Mouse (Mus musculus) liver, embryonic 12.5 days (tissue): ENCODE results near the gene Limd1. TPM values are rescaled to one million over a fixed set of nuclear protein-coding genes. Genes with fewer than 3 reads are reported as not detected.

Experiments used
- ATAC-seq: fragments of 200-750 bp; cut with Nextera tagmentation; 2 replicates; pipeline ENCODE4 v1.8.0; 2017; ENCODE audit warnings: moderate number of reproducible peaks, mild to moderate bottlenecking, moderate library complexity
- H3K27ac ChIP-seq: fragments of 300-500 bp; sonication (generic); 2 replicates; pipeline ENCODE4 v1.5.1; 2016; ENCODE audit warnings: mild to moderate bottlenecking
- H3K27me3 ChIP-seq: fragments of 300-500 bp; sonication (generic); replicated peaks from 2 replicates; pipeline ENCODE4 v1.6.1; 2016; ENCODE audit warnings: mild to moderate bottlenecking, moderate library complexity
- H3K36me3 ChIP-seq: fragments of 300-500 bp; sonication (generic); 2 replicates; pipeline ENCODE4 v1.6.1; 2016; ENCODE audit warnings: mild to moderate bottlenecking, moderate library complexity
- H3K4me1 ChIP-seq: fragments of 300-500 bp; sonication (generic); 2 replicates; pipeline ENCODE4 v1.6.1; 2016
- H3K4me2 ChIP-seq: fragments of 300-500 bp; sonication (generic); 2 replicates; pipeline ENCODE4 v1.6.1; 2016; ENCODE audit warnings: mild to moderate bottlenecking, moderate library complexity
- H3K4me3 ChIP-seq: fragments of 300-500 bp; sonication (generic); 2 replicates; pipeline ENCODE4 v1.5.1; 2016; ENCODE audit warnings: mild to moderate bottlenecking, moderate library complexity
- H3K9ac ChIP-seq: fragments of 300-500 bp; sonication (generic); 2 replicates; pipeline ENCODE4 v1.6.1; 2016; ENCODE audit warnings: mild to moderate bottlenecking, moderate library complexity
- H3K9me3 ChIP-seq: fragments of 300-500 bp; sonication (generic); replicated peaks from 2 replicates; pipeline ENCODE4 v1.6.1; 2016; ENCODE audit warnings: mild to moderate bottlenecking, moderate library complexity
- WGBS: fragments of 180-500 bp; shearing (Covaris S2); methylation state at CpG from one replicate; pipeline ENCODE4 v1.1.7; 2016; ENCODE audit not compliant: insufficient replicate concordance; 5-methylcytosine and 5-hydroxymethylcytosine counted together
- polyA plus RNA-seq: library from polyadenylated mRNA; unstranded; fragments of >200 nt; fragmentation: Nextera tagmentation; extraction: Ambion mirVana; gene quantifications from 2 replicates; pipeline ENCODE4 v1.2.1, GENCODE M21; 2016

Gene Limd1
- polyA plus RNA-seq, 1 experiment from 2014 or later: 30.9 TPM

- H3K27ac ChIP-seq: no peak overlapping the region
- peaks cover 7% of the 10 kb centered on the region; the same call in 1 of the 2 replicates for H3K4me1 ChIP-seq
- peaks cover 64% of the 10 kb centered on the region for H3K36me3 ChIP-seq
- no peak overlapping the region for H3K9ac ChIP-seq
- WGBS: 71% methylated on average over 4 of the region's 4 CpGs
- H3K4me2 ChIP-seq: no peak overlapping the region
- no peak for ATAC-seq
- no peak overlapping the region for H3K4me3 ChIP-seq
- no peaks in the 10 kb centered on the region for H3K9me3 ChIP-seq
- no peaks in the 10 kb centered on the region for H3K27me3 ChIP-seq
Observed at GRCm38 (mm10) chr9:123506270-123507146, 28.0 kb downstream of the Limd1 start.

GRCm38 (mm10) chr9:123507380-123507779, 28.9 kb downstream of the Limd1 start:
- H3K9me3 ChIP-seq: no peaks in the 10 kb centered on the region
- peaks cover 68% of the 10 kb centered on the region for H3K36me3 ChIP-seq

GRCm38 (mm10) chr9:123508986-123509385, 30.5 kb downstream of the Limd1 start:
- Histone ChIP-seq H3K4me1 (peaks cover 7% of the 10 kb centered on the region; the same call in 1 of the 2 replicates), H3K9ac (no peak overlapping the region), H3K27ac (no peak overlapping the region), H3K4me3 (no peak overlapping the region), H3K36me3 (peaks cover 68% of the 10 kb centered on the region), H3K27me3 (no peaks in the 10 kb centered on the region), H3K9me3 (no peaks in the 10 kb centered on the region), H3K4me2 (no peak overlapping the region)
- no peak for ATAC-seq
- 70% methylated on average over 2 of the region's 2 CpGs for WGBS

More at GRCm38 (mm10) chr9:123507380-123507779, 28.9 kb downstream of the Limd1 start:
- Histone ChIP-seq H3K9ac (no peak overlapping the region), H3K27me3 (no peaks in the 10 kb centered on the region), H3K27ac (no peak overlapping the region), H3K4me1 (peaks cover 7% of the 10 kb centered on the region; the same call in 1 of the 2 replicates), H3K4me3 (no peak overlapping the region), H3K4me2 (no peak overlapping the region)
- no peak for ATAC-seq
- WGBS: 57% methylated on average over 2 of the region's 2 CpGs

- peaks cover 64% of the 10 kb centered on the region for H3K36me3 ChIP-seq
Observed at GRCm38 (mm10) chr9:123509638-123510604, 31.4 kb downstream of the Limd1 start.

GRCm38 (mm10) chr9:123510926-123511325, 32.4 kb downstream of the Limd1 start:
- Histone ChIP-seq H3K9ac (no peak overlapping the region), H3K4me1 (peaks cover 7% of the 10 kb centered on the region; the same call in 1 of the 2 replicates), H3K4me3 (no peak overlapping the region), H3K9me3 (no peaks in the 10 kb centered on the region), H3K27me3 (no peaks in the 10 kb centered on the region), H3K27ac (no peak overlapping the region), H3K4me2 (no peak overlapping the region), H3K36me3 (peaks cover 60% of the 10 kb centered on the region)
- WGBS: 84% methylated on average over 5 of the region's 5 CpGs
- ATAC-seq: no peak

More at GRCm38 (mm10) chr9:123509638-123510604, 31.4 kb downstream of the Limd1 start:
- Histone ChIP-seq H3K4me3 (no peak overlapping the region), H3K27me3 (no peaks in the 10 kb centered on the region), H3K27ac (0 out of 2 replicates have a peak overlapping the region, but pooled peaks have one; percentile 18), H3K4me2 (no peak overlapping the region), H3K9me3 (no peaks in the 10 kb centered on the region), H3K4me1 (peaks cover 7% of the 10 kb centered on the region; the same call in 1 of the 2 replicates), H3K9ac (no peak overlapping the region)
- 64% methylated on average over 8 of the region's 8 CpGs for WGBS
- peak; percentile 47 for ATAC-seq

GRCm38 (mm10) chr9:123512482-123512881, 34.0 kb downstream of the Limd1 start:
- Histone ChIP-seq H3K4me3 (no peak overlapping the region), H3K4me2 (no peak overlapping the region), H3K36me3 (peaks cover 69% of the 10 kb centered on the region), H3K27ac (no peak overlapping the region), H3K4me1 (0 out of 2 replicates have a peak, but pooled peaks cover 3% of the 10 kb centered on the region), H3K9ac (no peak overlapping the region), H3K27me3 (no peaks in the 10 kb centered on the region), H3K9me3 (no peaks in the 10 kb centered on the region)
- ATAC-seq: no peak
- WGBS: 79% methylated on average over 2 of the region's 2 CpGs

- Histone ChIP-seq H3K9me3 (no peaks in the 10 kb centered on the region), H3K27ac (no peak overlapping the region), H3K4me1 (0 out of 2 replicates have a peak, but pooled peaks cover 7% of the 10 kb centered on the region), H3K4me2 (no peak overlapping the region), H3K9ac (no peak overlapping the region), H3K27me3 (no peaks in the 10 kb centered on the region), H3K4me3 (no peak overlapping the region), H3K36me3 (peaks cover 89% of the 10 kb centered on the region)
- no peak for ATAC-seq
- WGBS: 81% methylated on average over 2 of the region's 2 CpGs
Observed at GRCm38 (mm10) chr9:123515087-123515486, 36.6 kb downstream of the Limd1 start.

- Histone ChIP-seq H3K4me2 (no peak overlapping the region), H3K4me3 (no peak overlapping the region), H3K27me3 (no peaks in the 10 kb centered on the region), H3K9me3 (no peaks in the 10 kb centered on the region), H3K9ac (no peak overlapping the region), H3K4me1 (peaks cover 10% of the 10 kb centered on the region; the same call in 1 of the 2 replicates), H3K36me3 (peaks cover 83% of the 10 kb centered on the region), H3K27ac (no peak overlapping the region)
- WGBS: 87% methylated on average over 7 of the region's 7 CpGs
- ATAC-seq: no peak
Observed at GRCm38 (mm10) chr9:123516641-123517385, 38.3 kb downstream of the Limd1 start.

GRCm38 (mm10) chr9:123518969-123519894, 40.7 kb downstream of the Limd1 start:
- Histone ChIP-seq H3K9ac (no peak overlapping the region), H3K27me3 (no peaks in the 10 kb centered on the region), H3K27ac (no peak overlapping the region), H3K4me2 (no peak overlapping the region), H3K4me3 (no peak overlapping the region), H3K36me3 (peaks cover 65% of the 10 kb centered on the region), H3K4me1 (peaks cover 10% of the 10 kb centered on the region; the same call in 1 of the 2 replicates), H3K9me3 (no peaks in the 10 kb centered on the region)
- 59% methylated on average over 13 of the region's 13 CpGs for WGBS
- 0 out of 2 replicates have a peak, but pooled peaks have one; percentile 23 for ATAC-seq

GRCm38 (mm10) chr9:123520735-123521134, 42.2 kb downstream of the Limd1 start:
- Histone ChIP-seq H3K27ac (no peak overlapping the region), H3K4me1 (peaks cover 18% of the 10 kb centered on the region), H3K4me3 (no peak overlapping the region), H3K36me3 (peaks cover 59% of the 10 kb centered on the region), H3K27me3 (no peaks in the 10 kb centered on the region), H3K9ac (no peak overlapping the region), H3K4me2 (no peak overlapping the region), H3K9me3 (no peaks in the 10 kb centered on the region)
- no peak for ATAC-seq
- WGBS: 62% methylated on average over 3 of the region's 3 CpGs
